Mouse (Mus musculus) spleen, postnatal 10 days (tissue): ENCODE measurements around the gene Pik3ip1.
A peak's percentile ranks its signal among the peaks of the same experiment; 100 is the strongest.

Experiments used
- DNase-seq, 2 experiments: peaks; one replicate each; pipeline ENCODE4 v3.0.0; 2021 to 2022; ENCODE audit warnings: low spot score in 2 of 2

The Pik3ip1 gene

DNA sequence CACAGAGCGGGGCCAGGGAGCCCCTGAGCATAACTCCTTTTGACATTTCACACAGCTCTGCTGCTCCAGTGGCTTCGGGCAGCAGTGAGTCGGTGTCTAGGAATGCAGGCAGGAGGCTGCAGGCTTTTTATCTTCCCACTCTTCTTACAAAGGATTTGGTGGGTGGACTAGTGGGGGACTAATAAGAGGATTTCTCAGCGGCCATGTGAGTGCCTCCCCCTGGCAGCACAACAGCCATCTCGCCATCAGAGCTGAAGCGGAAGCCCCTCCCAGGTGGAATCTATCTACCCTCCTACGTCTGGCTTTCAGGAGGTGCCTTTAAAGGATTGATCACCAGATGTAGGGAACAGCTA lies 44.1 kb downstream of the Pik3ip1 start:
- no peak for DNase-seq

DNA sequence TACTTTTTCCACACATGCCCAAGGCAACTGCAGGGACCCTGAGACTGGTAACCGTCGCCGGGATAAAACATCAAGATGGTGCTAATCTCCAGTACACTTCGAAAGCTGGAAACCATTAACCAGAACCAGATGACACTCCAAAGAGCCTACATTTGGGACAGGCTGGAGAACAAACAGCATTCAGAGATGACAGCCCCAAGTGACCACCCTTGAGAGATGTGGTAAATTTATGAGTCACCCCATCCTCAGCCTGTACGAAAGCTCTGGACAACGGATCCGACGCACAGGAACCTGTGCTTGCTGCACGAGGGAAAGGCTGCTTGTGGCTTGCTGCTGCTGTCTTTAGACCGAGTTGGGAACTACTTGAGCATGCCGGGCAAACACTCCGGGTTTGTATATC lies 44.5 kb downstream of the Pik3ip1 start:
- DNase-seq = no peak

DNA sequence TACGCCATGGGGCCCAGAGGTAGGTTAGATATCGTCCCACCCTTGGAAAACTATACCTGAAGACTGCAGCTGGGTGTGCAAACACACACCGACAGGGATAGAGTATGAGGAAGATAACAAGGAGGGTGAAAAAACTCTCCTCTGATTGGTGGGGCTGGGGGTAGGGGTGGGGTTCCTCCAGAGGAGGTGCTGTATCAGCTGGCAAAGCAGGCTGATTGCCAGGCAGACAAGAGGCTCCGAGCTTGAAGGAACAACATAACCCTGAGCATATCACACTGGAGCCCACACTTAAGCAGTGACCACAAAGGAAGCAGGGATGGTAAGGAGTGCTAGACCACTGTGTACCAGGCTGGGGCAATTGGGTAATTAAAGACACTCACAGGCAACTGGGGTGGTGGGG lies 49.2 kb downstream of the Pik3ip1 start:
- DNase-seq = no peak

DNA sequence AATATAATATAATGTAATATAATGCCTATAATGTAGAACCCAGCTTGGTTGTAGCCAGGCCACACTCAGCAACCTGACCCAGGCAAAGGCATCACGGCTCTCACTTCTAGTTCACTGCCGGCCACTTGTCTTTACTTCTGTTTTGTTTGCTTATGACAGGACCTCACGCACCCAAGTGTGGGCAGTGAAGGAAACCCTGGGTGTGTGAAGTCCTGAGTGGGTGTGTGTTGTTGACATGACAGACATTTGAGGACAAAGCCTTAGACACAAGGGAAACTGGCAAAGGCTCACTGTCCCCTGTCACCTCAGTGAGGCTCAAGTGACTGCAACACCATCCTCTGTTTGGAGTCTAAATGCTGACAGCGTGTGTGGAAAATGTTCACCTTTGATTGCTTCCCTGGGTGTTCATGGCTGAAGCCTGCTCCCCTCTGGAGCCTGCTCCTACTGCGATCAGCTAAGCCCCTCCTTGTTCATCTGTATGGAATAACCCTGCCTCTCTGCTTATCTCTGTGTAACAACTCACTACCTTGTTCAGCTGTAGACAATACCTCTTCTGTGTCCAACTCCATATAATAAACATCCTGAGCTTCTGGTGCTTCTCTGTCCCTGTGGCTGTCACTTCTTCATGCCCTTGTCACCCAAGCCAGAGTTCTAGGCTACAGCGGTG lies 51.1 kb downstream of the Pik3ip1 start:
- DNase-seq = no peak

DNA sequence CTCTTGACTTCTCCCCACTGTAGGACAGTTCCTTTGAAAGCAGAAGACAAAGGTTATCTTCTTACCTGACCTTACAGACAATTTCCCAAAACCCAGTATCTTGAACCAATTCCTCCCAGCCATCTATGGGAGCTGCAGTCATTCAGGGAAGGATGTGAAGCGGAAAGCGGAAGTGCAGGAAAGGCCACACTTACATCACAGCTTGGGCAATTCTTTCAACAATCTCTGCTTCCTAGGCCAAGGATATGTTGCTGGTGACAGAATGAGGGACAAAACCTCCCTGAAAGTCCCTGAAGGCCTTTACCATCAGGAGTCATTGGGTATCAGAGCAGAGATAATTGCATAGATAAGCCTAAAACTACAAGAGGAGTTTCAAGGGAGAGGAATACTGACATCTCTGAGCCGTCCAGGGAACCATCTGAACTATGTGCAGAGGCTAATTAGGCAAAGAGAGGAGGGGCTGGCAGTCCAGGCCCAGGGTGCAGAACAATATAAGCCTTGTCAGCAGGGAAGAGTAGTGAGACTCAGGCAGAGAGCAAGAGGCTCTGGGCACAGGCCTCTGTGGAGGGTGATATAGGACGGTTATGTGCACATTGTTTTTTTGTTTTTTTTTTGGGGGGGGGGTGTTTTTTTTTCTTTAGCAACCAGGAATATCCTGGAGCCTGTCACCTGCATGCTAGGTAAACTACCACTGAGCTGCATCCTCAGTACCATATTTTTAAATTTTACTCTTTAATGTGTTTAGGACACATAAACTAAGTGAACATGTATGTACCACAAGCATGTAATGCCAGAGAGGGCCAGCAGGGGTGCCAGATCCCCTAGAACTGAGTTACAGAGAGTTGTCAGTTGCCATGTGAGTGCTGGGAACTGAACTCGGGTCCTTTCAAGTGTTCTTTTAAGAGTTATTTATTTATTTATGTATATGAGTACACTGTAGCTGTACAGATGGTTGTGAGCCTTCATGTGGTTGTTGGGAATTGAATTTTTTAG lies 52.7 kb downstream of the Pik3ip1 start:
- peak in 1 of 2 experiments; percentile 59 for DNase-seq

DNA sequence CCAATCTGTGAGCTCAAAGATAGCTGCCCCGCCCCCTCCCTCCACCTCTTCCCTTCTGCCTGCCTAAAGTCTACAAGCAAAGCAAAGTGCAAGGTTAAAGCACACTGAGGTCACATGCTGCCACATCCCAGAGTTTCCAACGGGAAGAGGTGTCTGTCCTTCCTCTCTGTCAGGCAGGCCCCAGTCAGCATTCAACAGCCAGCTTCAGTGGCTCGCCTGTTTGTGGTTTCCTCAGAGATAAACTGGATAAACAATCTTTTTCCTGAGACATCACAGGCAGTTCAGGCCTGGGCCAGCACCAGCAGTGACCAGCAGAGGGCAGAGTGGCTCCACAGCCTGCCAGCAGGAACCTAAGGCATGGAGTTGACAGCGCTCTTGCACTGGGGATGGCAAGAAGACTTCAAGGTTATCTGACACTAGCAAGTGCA lies 56.8 kb downstream of the Pik3ip1 start:
- DNase-seq = peak; percentile 78 to 88

DNA sequence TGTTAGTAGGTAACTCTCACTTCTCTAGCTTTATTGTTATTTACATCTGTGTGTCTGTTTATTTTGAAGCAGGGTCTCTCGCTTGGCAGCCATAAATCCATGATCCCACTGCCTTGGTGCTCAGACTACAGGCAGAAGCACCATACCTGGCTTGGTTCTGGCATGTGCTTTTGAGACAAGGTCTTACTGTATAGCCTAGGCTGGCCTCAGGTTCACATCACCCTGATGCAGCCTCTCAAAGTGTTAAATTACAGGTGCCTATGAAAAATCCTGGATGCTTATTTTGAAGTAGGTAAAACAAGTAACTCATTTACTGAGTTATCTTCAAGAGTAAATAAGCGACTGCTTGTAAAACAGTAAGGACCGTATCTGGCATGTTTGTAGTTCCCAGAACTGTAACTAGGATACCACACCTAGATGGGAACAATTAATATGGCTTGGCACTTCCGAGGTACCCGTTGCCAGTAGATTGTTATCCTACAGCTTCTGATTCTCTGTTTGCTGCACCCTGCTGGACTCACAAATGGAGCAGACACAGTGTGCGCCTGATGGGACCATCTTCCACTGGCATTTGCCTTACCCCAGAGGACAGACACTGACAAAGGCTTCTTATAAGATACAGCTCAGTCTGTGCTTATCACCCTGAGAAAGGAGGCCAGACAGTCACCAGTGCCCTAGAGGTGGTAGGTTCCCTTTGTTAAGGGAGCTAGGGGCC lies 57.4 kb downstream of the Pik3ip1 start:
- no peak for DNase-seq

DNA sequence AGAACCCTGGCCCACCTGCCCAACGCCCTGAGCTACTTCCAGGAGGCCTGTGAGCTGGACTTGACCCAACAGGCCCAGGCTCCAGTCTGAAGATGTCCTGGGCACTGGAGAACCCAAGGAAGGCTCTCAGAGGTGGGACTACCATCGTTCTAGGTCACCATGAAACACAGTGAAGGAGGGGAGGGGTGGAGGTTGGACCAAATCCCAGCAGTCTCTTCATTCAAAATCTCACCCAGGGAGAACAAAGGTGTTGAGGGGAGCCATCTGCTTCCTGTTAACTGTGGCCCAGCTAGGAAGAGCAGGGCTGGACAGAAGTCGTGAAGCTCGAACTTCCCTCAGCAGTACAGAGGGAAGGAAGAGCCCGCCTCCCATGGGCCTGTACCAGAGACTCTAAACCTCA lies 59.8 kb downstream of the Pik3ip1 start:
- no peak for DNase-seq

DNA sequence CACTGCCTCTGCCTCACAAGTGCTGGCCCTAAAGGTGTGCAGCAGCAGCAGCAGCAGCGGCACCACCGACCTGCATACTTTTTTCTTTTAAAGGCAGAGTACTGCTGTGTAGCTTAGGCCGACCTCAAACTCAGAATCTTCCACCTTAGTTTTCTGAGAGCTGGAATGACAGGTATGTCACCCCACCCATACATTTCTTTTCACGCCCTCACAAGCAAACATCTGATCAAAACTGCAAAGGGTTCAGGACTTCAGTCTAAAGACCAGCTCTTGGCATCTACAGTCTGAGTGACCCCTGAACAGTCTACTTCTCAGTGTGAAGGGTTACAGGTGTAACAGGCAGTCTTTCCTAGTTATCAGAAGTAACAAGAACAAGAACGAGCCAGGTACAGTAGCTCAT lies 60.6 kb downstream of the Pik3ip1 start:
- no peak for DNase-seq

DNA sequence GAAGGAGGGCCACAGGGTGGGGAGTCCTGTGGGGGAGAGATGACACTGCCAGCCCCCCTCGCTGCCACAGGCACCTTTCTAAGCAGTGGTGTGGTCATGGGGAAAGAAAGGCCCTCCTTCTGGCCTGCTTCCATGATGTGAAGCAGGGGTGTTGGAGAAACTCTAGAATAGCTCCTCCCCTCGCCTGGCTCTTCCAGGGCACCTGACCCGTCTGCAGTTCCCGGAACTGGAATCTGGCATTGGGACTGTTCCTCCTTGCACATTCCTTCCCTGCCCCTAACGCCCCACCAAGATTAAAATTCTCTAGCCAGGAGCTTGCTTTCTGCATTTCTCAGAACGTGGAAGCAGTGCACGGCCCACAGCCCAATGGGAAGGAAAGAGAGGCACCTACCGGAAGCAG lies 62.3 kb downstream of the Pik3ip1 start:
- no peak for DNase-seq
